Mouse (Mus musculus) lung, adult 2 months (tissue): ENCODE measurements at regions not wholly inside any gene's neighbourhood (a gene's known extent, or its start where the extent isn't known, plus 50 kb on each side); places are given as distances from the start of the nearest gene placed in this dataset.
A peak's percentile ranks its signal among the peaks of the same experiment; 100 is the strongest.

Source experiments
- DNase-seq: peaks from one replicate; pipeline ENCODE4 v3.0.0; 2022
- H3K4me1 ChIP-seq: fragments of 200-500 bp; 2 replicates; pipeline ENCODE4 v1.6.1; 2011; ENCODE audit warnings: low read length; ENCODE audit not compliant: control insufficient read depth, insufficient read depth
- H3K4me3 ChIP-seq: fragments of 200-500 bp; replicated peaks from 2 replicates; pipeline ENCODE3; 2011; ENCODE audit warnings: low read depth, mild to moderate bottlenecking, control low read depth, low read length; ENCODE audit errors: extremely low read depth
- CTCF ChIP-seq: fragments of 200-500 bp; IDR thresholded peaks from 2 replicates; pipeline ENCODE4 v1.5.1; 2011; ENCODE audit warnings: mild to moderate bottlenecking, low read length, control low read depth; ENCODE audit not compliant: insufficient read depth
- POLR2A ChIP-seq: fragments of 200-500 bp; IDR thresholded peaks from 2 replicates; pipeline ENCODE4 v1.6.1; 2011; ENCODE audit warnings: low read depth, mild to moderate bottlenecking, control low read depth, low read length, borderline replicate concordance; ENCODE audit errors: extremely low read depth
- WGBS: fragments of 180-500 bp; shearing (Covaris S2); methylation state at CpG from one replicate; pipeline ENCODE4 v1.1.7; 2018; 5-methylcytosine and 5-hydroxymethylcytosine counted together

- no peaks in the 10 kb centered on the region for H3K4me1 ChIP-seq
- 53% methylated on average over 5 of the region's 5 CpGs for WGBS
- H3K4me3 ChIP-seq = no peak overlapping the region
- no peak for TF ChIP-seq POLR2A
- TF ChIP-seq CTCF = 0 out of 2 replicates have a peak, but pooled peaks have one; percentile 12
- DNase-seq = no peak
Observed at GRCm38 (mm10) chr12:106293117-106293516, 283.1 kb downstream of the Vrk1 start.

- H3K4me1 ChIP-seq = no peaks in the 10 kb centered on the region
- no peak for DNase-seq
- H3K4me3 ChIP-seq = no peak overlapping the region
- 49% methylated on average over 7 of the region's 7 CpGs for WGBS
- no peak for TF ChIP-seq CTCF
- no peak for TF ChIP-seq POLR2A
Observed at GRCm38 (mm10) chr12:106295596-106295995, 285.6 kb downstream of the Vrk1 start.

GRCm38 (mm10) chr12:106302617-106303016, 292.6 kb downstream of the Vrk1 start:
- no peak overlapping the region for H3K4me3 ChIP-seq
- WGBS = 44% methylated on average over 8 of the region's 8 CpGs
- no peaks in the 10 kb centered on the region for H3K4me1 ChIP-seq
- no peak for DNase-seq
- TF ChIP-seq POLR2A (no peak), CTCF (no peak)

GRCm38 (mm10) chr12:106308291-106308955, 298.4 kb downstream of the Vrk1 start:
- no peak for TF ChIP-seq POLR2A
- no peak for TF ChIP-seq CTCF
- no peak for DNase-seq
- WGBS = 50% methylated on average over 12 of the region's 12 CpGs
- no peak overlapping the region for H3K4me3 ChIP-seq
- no peaks in the 10 kb centered on the region for H3K4me1 ChIP-seq

- no peaks in the 10 kb centered on the region for H3K4me1 ChIP-seq
- DNase-seq = no peak
- WGBS = 61% methylated on average over 25 of the region's 25 CpGs
Observed at GRCm38 (mm10) chr12:106308956-106309610, 299.1 kb downstream of the Vrk1 start.

GRCm38 (mm10) chr12:106310171-106310570, 300.1 kb downstream of the Vrk1 start:
- Histone ChIP-seq H3K4me1 (no peaks in the 10 kb centered on the region), H3K4me3 (no peak overlapping the region)
- TF ChIP-seq POLR2A = no peak
- TF ChIP-seq CTCF = no peak
- 39% methylated on average over 6 of the region's 6 CpGs for WGBS
- no peak for DNase-seq

More at GRCm38 (mm10) chr12:106308956-106309610, 299.1 kb downstream of the Vrk1 start:
- H3K4me3 ChIP-seq = no peak overlapping the region
- TF ChIP-seq POLR2A = no peak
- TF ChIP-seq CTCF = no peak

GRCm38 (mm10) chr12:106310585-106311319, 300.7 kb downstream of the Vrk1 start:
- no peak for DNase-seq
- WGBS = 1% methylated on average over 34 of the region's 34 CpGs
- Histone ChIP-seq H3K4me3 (no peak overlapping the region), H3K4me1 (no peaks in the 10 kb centered on the region)
- TF ChIP-seq POLR2A (no peak), CTCF (no peak)

- Histone ChIP-seq H3K4me1 (no peaks in the 10 kb centered on the region), H3K4me3 (no peak overlapping the region)
- no peak for DNase-seq
- TF ChIP-seq POLR2A (no peak), CTCF (no peak)
- WGBS = 46% methylated on average over 7 of the region's 7 CpGs
Observed at GRCm38 (mm10) chr12:106311320-106311825, 301.3 kb downstream of the Vrk1 start.

GRCm38 (mm10) chr12:106311831-106312600, 302.0 kb downstream of the Vrk1 start:
- TF ChIP-seq POLR2A (no peak), CTCF (no peak)
- H3K4me1 ChIP-seq = no peaks in the 10 kb centered on the region
- DNase-seq = no peak
- H3K4me3 ChIP-seq = no peak overlapping the region
- 86% methylated on average over 17 of the region's 17 CpGs for WGBS
